Mouse (Mus musculus): ENCODE data around the gene Cfdp1. TPM values are rescaled to one million over a fixed set of nuclear protein-coding genes. Genes with fewer than 3 reads are reported as not detected.

The Cfdp1 gene
- polyA plus RNA-seq, 1 experiment from 2014 or later, result 180 TPM

GRCm38 (mm10) chr8:111810656-111811336 lies 43.3 kb downstream of the Cfdp1 start:
- 81% methylated on average over 2 of the region's 2 CpGs for WGBS
- Histone ChIP-seq H3K4me2 (ENCODE audit: low read length) (no peak overlapping the region), H3K36me3 (ENCODE audit: insufficient read depth, low read length) (0 out of 2 replicates have a peak, but pooled peaks cover 2% of the 10 kb centered on the region), H3K27me3 (ENCODE audit: insufficient read depth, low read length) (no peaks in the 10 kb centered on the region), H3K27ac (no peak overlapping the region), H3K4me1 (replicated peaks; ENCODE audit: insufficient read depth, low read length) (no peaks in the 10 kb centered on the region), H3K9ac (ENCODE audit: low read depth, low read length) (no peak overlapping the region), H3K9me3 (replicated peaks; ENCODE audit: low read length) (no peaks in the 10 kb centered on the region), H3K4me3 (replicated peaks; ENCODE audit: low read depth, low read length) (no peak overlapping the region)
- DNase-seq (ENCODE audit: low spot score), result no peak
- no peak for ATAC-seq (replicated peaks; ENCODE audit: low FRiP score, low read depth)
- no peak for TF ChIP-seq CTCF (IDR thresholded peaks at IDR 0.05; ENCODE audit: low read depth)

- Histone ChIP-seq H3K4me1 (replicated peaks; ENCODE audit: insufficient read depth, low read length) (no peaks in the 10 kb centered on the region), H3K27ac (no peak overlapping the region), H3K9me3 (replicated peaks; ENCODE audit: low read length) (no peaks in the 10 kb centered on the region), H3K36me3 (ENCODE audit: insufficient read depth, low read length) (no peaks in the 10 kb centered on the region), H3K4me3 (replicated peaks; ENCODE audit: low read depth, low read length) (no peak overlapping the region), H3K9ac (ENCODE audit: low read depth, low read length) (no peak overlapping the region), H3K4me2 (ENCODE audit: low read length) (no peak overlapping the region), H3K27me3 (ENCODE audit: insufficient read depth, low read length) (no peaks in the 10 kb centered on the region)
- ATAC-seq (replicated peaks; ENCODE audit: low FRiP score, low read depth) (no peak), DNase-seq (ENCODE audit: low spot score) (no peak)
- WGBS, result 74% methylated on average over 3 of the region's 3 CpGs
- no peak for TF ChIP-seq CTCF (IDR thresholded peaks at IDR 0.05; ENCODE audit: low read depth)
Observed at GRCm38 (mm10) chr8:111808891-111809622, 45.0 kb downstream of the Cfdp1 start.

GRCm38 (mm10) chr8:111808006-111808405 lies 46.1 kb downstream of the Cfdp1 start:
- H3K4me1 ChIP-seq (replicated peaks; ENCODE audit: insufficient read depth, low read length), result no peaks in the 10 kb centered on the region
- 96% methylated on average over 3 of the region's 3 CpGs for WGBS
- ATAC-seq (replicated peaks; ENCODE audit: low FRiP score, low read depth) (no peak), DNase-seq (ENCODE audit: low spot score) (no peak)
- H3K27me3 ChIP-seq (ENCODE audit: insufficient read depth, low read length), result no peaks in the 10 kb centered on the region
- H3K4me3 ChIP-seq (replicated peaks; ENCODE audit: low read depth, low read length), result no peak overlapping the region
- no peaks in the 10 kb centered on the region for H3K36me3 ChIP-seq (ENCODE audit: insufficient read depth, low read length)
- no peak overlapping the region for H3K4me2 ChIP-seq (ENCODE audit: low read length)
- no peak overlapping the region for H3K27ac ChIP-seq
- TF ChIP-seq CTCF (IDR thresholded peaks at IDR 0.05; ENCODE audit: low read depth), result no peak
- no peak overlapping the region for H3K9ac ChIP-seq (ENCODE audit: low read depth, low read length)
- H3K9me3 ChIP-seq (replicated peaks; ENCODE audit: low read length), result no peaks in the 10 kb centered on the region

GRCm38 (mm10) chr8:111803362-111803761 lies 50.7 kb downstream of the Cfdp1 start:
- peak overlapping the region; percentile 66; the same call in 1 of the 2 replicates for H3K27ac ChIP-seq
- H3K4me3 ChIP-seq (replicated peaks; ENCODE audit: low read depth, low read length), result no peak overlapping the region
- 66% methylated on average over 8 of the region's 8 CpGs for WGBS
- H3K27me3 ChIP-seq (ENCODE audit: insufficient read depth, low read length), result no peaks in the 10 kb centered on the region
- TF ChIP-seq CTCF (IDR thresholded peaks at IDR 0.05; ENCODE audit: low read depth), result no peak
- H3K4me2 ChIP-seq (ENCODE audit: low read length), result no peak overlapping the region
- H3K4me1 ChIP-seq (replicated peaks; ENCODE audit: insufficient read depth, low read length), result 0 out of 2 replicates have a peak, but pooled peaks cover 15% of the 10 kb centered on the region
- no peak overlapping the region for H3K9ac ChIP-seq (ENCODE audit: low read depth, low read length)
- no peaks in the 10 kb centered on the region for H3K9me3 ChIP-seq (replicated peaks; ENCODE audit: low read length)
- no peak for DNase-seq (ENCODE audit: low spot score)
- no peak for ATAC-seq (replicated peaks; ENCODE audit: low FRiP score, low read depth)
- H3K36me3 ChIP-seq (ENCODE audit: insufficient read depth, low read length), result no peaks in the 10 kb centered on the region

GRCm38 (mm10) chr8:111802256-111802655 lies 51.8 kb downstream of the Cfdp1 start:
- Histone ChIP-seq H3K9ac (ENCODE audit: low read depth, low read length) (no peak overlapping the region), H3K36me3 (ENCODE audit: insufficient read depth, low read length) (no peaks in the 10 kb centered on the region), H3K4me2 (ENCODE audit: low read length) (no peak overlapping the region), H3K9me3 (replicated peaks; ENCODE audit: low read length) (no peaks in the 10 kb centered on the region), H3K4me1 (replicated peaks; ENCODE audit: insufficient read depth, low read length) (0 out of 2 replicates have a peak, but pooled peaks cover 15% of the 10 kb centered on the region), H3K27ac (peak overlapping the region; percentile 66), H3K4me3 (replicated peaks; ENCODE audit: low read depth, low read length) (no peak overlapping the region), H3K27me3 (ENCODE audit: insufficient read depth, low read length) (no peaks in the 10 kb centered on the region)
- 64% methylated on average over 7 of the region's 7 CpGs for WGBS
- ATAC-seq (replicated peaks; ENCODE audit: low FRiP score, low read depth), result no peak
- peak; percentile 71 for DNase-seq (ENCODE audit: low spot score)
- no peak for TF ChIP-seq CTCF (IDR thresholded peaks at IDR 0.05; ENCODE audit: low read depth)

GRCm38 (mm10) chr8:111801456-111801855 lies 52.6 kb downstream of the Cfdp1 start:
- Histone ChIP-seq H3K4me2 (ENCODE audit: low read length) (no peak overlapping the region), H3K9me3 (replicated peaks; ENCODE audit: low read length) (no peaks in the 10 kb centered on the region), H3K9ac (ENCODE audit: low read depth, low read length) (no peak overlapping the region), H3K4me3 (replicated peaks; ENCODE audit: low read depth, low read length) (no peak overlapping the region), H3K27ac (peak overlapping the region; percentile 66), H3K36me3 (ENCODE audit: insufficient read depth, low read length) (no peaks in the 10 kb centered on the region), H3K4me1 (replicated peaks; ENCODE audit: insufficient read depth, low read length) (0 out of 2 replicates have a peak, but pooled peaks cover 15% of the 10 kb centered on the region), H3K27me3 (ENCODE audit: insufficient read depth, low read length) (no peaks in the 10 kb centered on the region)
- WGBS, result 16% methylated on average over 6 of the region's 6 CpGs
- DNase-seq (ENCODE audit: low spot score) (peak; percentile 76), ATAC-seq (replicated peaks; ENCODE audit: low FRiP score, low read depth) (no peak)
- TF ChIP-seq CTCF (IDR thresholded peaks at IDR 0.05; ENCODE audit: low read depth), result no peak

Data from kidney, postnatal 0 days (tissue).